Mouse (Mus musculus): ENCODE data around the gene Adamts4. TPM values are rescaled to one million over a fixed set of nuclear protein-coding genes. Genes with fewer than 3 reads are reported as not detected.

The Adamts4 gene
- 1.8 TPM for polyA plus RNA-seq (2014; fragmentation: Illumina TruSeq; extraction: RNeasy Lipid Tissue Mini Kit (QIAGEN cat#74804); ENCODE audit: low read depth, low replicate concordance)

GRCm38 (mm10) chr1:171249913-171250600 lies at the start of gene Adamts4:
Adamts4 (plus strand) TSS chr1:171250421.

GRCm38 (mm10) chr1:171213801-171214496 lies 36.3 kb upstream of the Adamts4 start, which contains the start of gene Nr1i3:
Nr1i3 (plus strand) TSS chr1:171213970.

GRCm38 (mm10) chr1:171222238-171223155 lies 27.7 kb upstream of the Adamts4 start, which contains the start of gene Tomm40l:
Tomm40l (minus strand) TSS chr1:171222514.

GRCm38 (mm10) chr1:171224857-171225256 lies 25.4 kb upstream of the Adamts4 start, which contains the start of gene Apoa2:
Apoa2 (plus strand) TSS chr1:171225054.

GRCm38 (mm10) chr1:171234126-171234525 lies 16.1 kb upstream of the Adamts4 start, which contains the start of gene Fcer1g:
Fcer1g (minus strand) TSS chr1:171234365.

GRCm38 (mm10) chr1:171250680-171251593 lies 716 bp downstream of the Adamts4 start, which contains the start of gene Ndufs2:
Ndufs2 (minus strand) TSS chr1:171251388.

GRCm38 (mm10) chr1:171269848-171270572 lies 19.8 kb downstream of the Adamts4 start, which contains the start of gene B4galt3:
B4galt3 (plus strand) TSS chr1:171270328.

GRCm38 (mm10) chr1:171280916-171281527 lies 30.8 kb downstream of the Adamts4 start, which contains the start of gene Ppox:
Ppox (minus strand) TSS chr1:171281186.

GRCm38 (mm10) chr1:171287136-171288081 lies 37.2 kb downstream of the Adamts4 start, which contains the start of gene Usp21:
Usp21 (minus strand) TSS chr1:171287991.

GRCm38 (mm10) chr1:171294298-171295062 lies 44.3 kb downstream of the Adamts4 start, which contains the start of gene Ufc1:
Ufc1 (minus strand) TSS chr1:171295024.

Other genes starting within 250 kb of the Adamts4 start
- gene Fcgr4, start 231.5 kb upstream of the Adamts4 start, polyA plus RNA-seq (2014; fragmentation: Illumina TruSeq; extraction: RNeasy Lipid Tissue Mini Kit (QIAGEN cat#74804); ENCODE audit: low read depth, low replicate concordance): 2.0 TPM
- 42.1 TPM for gene Fcgr3, start 185.5 kb upstream of the Adamts4 start, polyA plus RNA-seq (2014; fragmentation: Illumina TruSeq; extraction: RNeasy Lipid Tissue Mini Kit (QIAGEN cat#74804); ENCODE audit: low read depth, low replicate concordance)
- 23.4 TPM for gene Cfap126, start 136.5 kb upstream of the Adamts4 start, polyA plus RNA-seq (2014; fragmentation: Illumina TruSeq; extraction: RNeasy Lipid Tissue Mini Kit (QIAGEN cat#74804); ENCODE audit: low read depth, low replicate concordance)
- 135 TPM for gene Sdhc, start 99.8 kb upstream of the Adamts4 start, polyA plus RNA-seq (2014; fragmentation: Illumina TruSeq; extraction: RNeasy Lipid Tissue Mini Kit (QIAGEN cat#74804); ENCODE audit: low read depth, low replicate concordance)
- 1.9 TPM for gene Mpz, start 99.7 kb upstream of the Adamts4 start, polyA plus RNA-seq (2014; fragmentation: Illumina TruSeq; extraction: RNeasy Lipid Tissue Mini Kit (QIAGEN cat#74804); ENCODE audit: low read depth, low replicate concordance)
- 16.3 TPM for gene Pcp4l1, start 54.2 kb upstream of the Adamts4 start, polyA plus RNA-seq (2014; fragmentation: Illumina TruSeq; extraction: RNeasy Lipid Tissue Mini Kit (QIAGEN cat#74804); ENCODE audit: low read depth, low replicate concordance)
- gene Nr1i3, start 36.5 kb upstream of the Adamts4 start, polyA plus RNA-seq (2014; fragmentation: Illumina TruSeq; extraction: RNeasy Lipid Tissue Mini Kit (QIAGEN cat#74804); ENCODE audit: low read depth, low replicate concordance): not detected
- gene Tomm40l, start 27.9 kb upstream of the Adamts4 start, polyA plus RNA-seq (2014; fragmentation: Illumina TruSeq; extraction: RNeasy Lipid Tissue Mini Kit (QIAGEN cat#74804); ENCODE audit: low read depth, low replicate concordance): 23.7 TPM
- gene Apoa2, start 25.4 kb upstream of the Adamts4 start, polyA plus RNA-seq (2014; fragmentation: Illumina TruSeq; extraction: RNeasy Lipid Tissue Mini Kit (QIAGEN cat#74804); ENCODE audit: low read depth, low replicate concordance): 1.1 TPM
- 58.9 TPM for gene Fcer1g, start 16.1 kb upstream of the Adamts4 start, polyA plus RNA-seq (2014; fragmentation: Illumina TruSeq; extraction: RNeasy Lipid Tissue Mini Kit (QIAGEN cat#74804); ENCODE audit: low read depth, low replicate concordance)
- 176 TPM for gene Ndufs2, start 967 bp downstream of the Adamts4 start, polyA plus RNA-seq (2014; fragmentation: Illumina TruSeq; extraction: RNeasy Lipid Tissue Mini Kit (QIAGEN cat#74804); ENCODE audit: low read depth, low replicate concordance)
- gene B4galt3, start 19.9 kb downstream of the Adamts4 start, polyA plus RNA-seq (2014; fragmentation: Illumina TruSeq; extraction: RNeasy Lipid Tissue Mini Kit (QIAGEN cat#74804); ENCODE audit: low read depth, low replicate concordance): 40.5 TPM
- gene Ppox, start 30.8 kb downstream of the Adamts4 start, polyA plus RNA-seq (2014; fragmentation: Illumina TruSeq; extraction: RNeasy Lipid Tissue Mini Kit (QIAGEN cat#74804); ENCODE audit: low read depth, low replicate concordance): 43.4 TPM
- 28.1 TPM for gene Usp21, start 37.6 kb downstream of the Adamts4 start, polyA plus RNA-seq (2014; fragmentation: Illumina TruSeq; extraction: RNeasy Lipid Tissue Mini Kit (QIAGEN cat#74804); ENCODE audit: low read depth, low replicate concordance)
- 139 TPM for gene Ufc1, start 44.6 kb downstream of the Adamts4 start, polyA plus RNA-seq (2014; fragmentation: Illumina TruSeq; extraction: RNeasy Lipid Tissue Mini Kit (QIAGEN cat#74804); ENCODE audit: low read depth, low replicate concordance)
- 39.7 TPM for gene Dedd, start 78.7 kb downstream of the Adamts4 start, polyA plus RNA-seq (2014; fragmentation: Illumina TruSeq; extraction: RNeasy Lipid Tissue Mini Kit (QIAGEN cat#74804); ENCODE audit: low read depth, low replicate concordance)
- 95.7 TPM for gene Nit1, start 95.2 kb downstream of the Adamts4 start, polyA plus RNA-seq (2014; fragmentation: Illumina TruSeq; extraction: RNeasy Lipid Tissue Mini Kit (QIAGEN cat#74804); ENCODE audit: low read depth, low replicate concordance)
- 72.2 TPM for gene Pfdn2, start 95.2 kb downstream of the Adamts4 start, polyA plus RNA-seq (2014; fragmentation: Illumina TruSeq; extraction: RNeasy Lipid Tissue Mini Kit (QIAGEN cat#74804); ENCODE audit: low read depth, low replicate concordance)
- gene Klhdc9, start 110.4 kb downstream of the Adamts4 start, polyA plus RNA-seq (2014; fragmentation: Illumina TruSeq; extraction: RNeasy Lipid Tissue Mini Kit (QIAGEN cat#74804); ENCODE audit: low read depth, low replicate concordance): 5.5 TPM
- gene Nectin4, start 119.7 kb downstream of the Adamts4 start, polyA plus RNA-seq (2014; fragmentation: Illumina TruSeq; extraction: RNeasy Lipid Tissue Mini Kit (QIAGEN cat#74804); ENCODE audit: low read depth, low replicate concordance): 27.6 TPM
- gene Arhgap30, start 138.5 kb downstream of the Adamts4 start, polyA plus RNA-seq (2014; fragmentation: Illumina TruSeq; extraction: RNeasy Lipid Tissue Mini Kit (QIAGEN cat#74804); ENCODE audit: low read depth, low replicate concordance): 6.5 TPM
- gene Usf1, start 160.9 kb downstream of the Adamts4 start, polyA plus RNA-seq (2014; fragmentation: Illumina TruSeq; extraction: RNeasy Lipid Tissue Mini Kit (QIAGEN cat#74804); ENCODE audit: low read depth, low replicate concordance): 59.3 TPM
- gene Tstd1, start 168.5 kb downstream of the Adamts4 start, polyA plus RNA-seq (2014; fragmentation: Illumina TruSeq; extraction: RNeasy Lipid Tissue Mini Kit (QIAGEN cat#74804); ENCODE audit: low read depth, low replicate concordance): 9.5 TPM
- gene F11r, start 187.1 kb downstream of the Adamts4 start, polyA plus RNA-seq (2014; fragmentation: Illumina TruSeq; extraction: RNeasy Lipid Tissue Mini Kit (QIAGEN cat#74804); ENCODE audit: low read depth, low replicate concordance): 71.7 TPM

Measured in adipose tissue, adult 10 weeks (tissue).